Mouse (Mus musculus) lung, embryonic 14.5 days (tissue): Measurements from ENCODE around the gene Cox7a2l. TPM values are rescaled to one million over a fixed set of nuclear protein-coding genes. Genes with fewer than 3 reads are reported as not detected.
A peak's percentile ranks its signal among the peaks of the same experiment; 100 is the strongest.

ENCODE experiments used
- ATAC-seq: fragments of 200-750 bp; cut with Nextera tagmentation; 2 replicates; pipeline ENCODE4 v1.8.0; 2017; ENCODE audit warnings: mild to moderate bottlenecking, moderate TSS enrichment, moderate library complexity; ENCODE audit not compliant: insufficient read depth
- DNase-seq: peaks from one replicate; pipeline ENCODE4 v3.0.0-alpha.2; 2015
- H3K27ac ChIP-seq: fragments of 300-500 bp; sonication (generic); 2 replicates; pipeline ENCODE4 v1.5.1; 2014; ENCODE audit warnings: low read depth, mild to moderate bottlenecking, moderate library complexity
- H3K27me3 ChIP-seq: fragments of 300-500 bp; sonication (generic); 2 replicates; pipeline ENCODE4 v1.6.1; 2014; ENCODE audit warnings: low read length, control low read depth; ENCODE audit not compliant: insufficient read depth
- H3K36me3 ChIP-seq: fragments of 300-500 bp; sonication (generic); 2 replicates; pipeline ENCODE4 v1.6.1; 2014; ENCODE audit warnings: control low read depth; ENCODE audit not compliant: insufficient read depth
- H3K4me1 ChIP-seq: fragments of 300-500 bp; sonication (generic); 2 replicates; pipeline ENCODE4 v1.6.1; 2014; ENCODE audit warnings: antibody characterized with exemption, control low read depth; ENCODE audit not compliant: insufficient read depth
- H3K4me2 ChIP-seq: fragments of 300-500 bp; sonication (generic); 2 replicates; pipeline ENCODE4 v1.6.1; 2014; ENCODE audit warnings: mild to moderate bottlenecking
- H3K4me3 ChIP-seq: fragments of 300-500 bp; sonication (generic); 2 replicates; pipeline ENCODE4 v1.5.1; 2014; ENCODE audit warnings: low read depth, low read length
- H3K9ac ChIP-seq: fragments of 300-500 bp; sonication (generic); 2 replicates; pipeline ENCODE4 v1.6.1; 2014
- H3K9me3 ChIP-seq: fragments of 300-500 bp; sonication (generic); 2 replicates; pipeline ENCODE4 v1.6.1; 2016; ENCODE audit warnings: low read depth, low read length, control low read depth
- CTCF ChIP-seq: IDR thresholded peaks from 2 replicates; pipeline ENCODE4 v1.5.1; 2016; ENCODE audit warnings: antibody characterized with exemption, low read depth
- WGBS: fragments of 180-500 bp; shearing (Covaris S2); extraction: QIAGEN DNeasy Blood & Tissue Kit; methylation state at CpG from one replicate; pipeline ENCODE4 v1.1.7; 2014; 5-methylcytosine and 5-hydroxymethylcytosine counted together
- polyA plus RNA-seq: library from polyadenylated mRNA; unstranded; fragments of >200 nt; fragmentation: Nextera tagmentation; extraction: Ambion mirVana; gene quantifications from 2 replicates; pipeline ENCODE4 v1.2.1, GENCODE M21; 2014

Cox7a2l gene
- polyA plus RNA-seq, 1 experiment from 2014 or later = 175 TPM

DNA sequence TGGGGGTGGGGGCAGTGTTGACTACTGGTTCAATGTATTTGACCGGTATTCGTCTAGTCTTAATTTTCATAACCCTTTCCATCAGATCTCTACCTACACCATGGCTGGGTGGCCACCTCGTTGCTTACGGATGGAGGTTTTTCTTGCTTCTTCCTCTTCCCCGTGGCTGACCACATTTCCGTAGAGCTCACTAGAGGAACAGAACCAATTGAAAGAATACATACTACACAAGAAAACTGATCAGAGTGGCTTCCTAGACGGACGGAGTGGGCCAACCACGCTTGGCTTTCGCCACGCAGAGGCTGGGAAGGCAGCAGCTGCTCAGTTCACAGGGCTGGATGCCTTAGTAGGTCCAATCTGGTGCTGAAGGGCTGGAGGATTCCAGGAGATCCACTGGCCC, 38.7 kb upstream of the Cox7a2l start:
- whole genome bisulfite sequencing = 91% methylated on average over 11 of the region's 11 CpGs
- Histone ChIP-seq H3K27ac (no peak overlapping the region), H3K27me3 (no peaks in the 10 kb centered on the region), H3K36me3 (no peaks in the 10 kb centered on the region), H3K4me3 (no peak overlapping the region), H3K4me2 (no peak overlapping the region), H3K9ac (no peak overlapping the region), H3K4me1 (no peaks in the 10 kb centered on the region), H3K9me3 (no peaks in the 10 kb centered on the region)
- DNase-seq (no peak), ATAC-seq (no peak)
- TF ChIP-seq CTCF = no peak

- H3K9ac ChIP-seq = no peak overlapping the region
- WGBS = 82% methylated on average over 7 of the region's 7 CpGs
- H3K36me3 ChIP-seq = no peaks in the 10 kb centered on the region
- H3K4me1 ChIP-seq = no peaks in the 10 kb centered on the region
- no peaks in the 10 kb centered on the region for H3K9me3 ChIP-seq
- no peaks in the 10 kb centered on the region for H3K27me3 ChIP-seq
- no peak overlapping the region for H3K27ac ChIP-seq
- no peak overlapping the region for H3K4me2 ChIP-seq
- no peak overlapping the region for H3K4me3 ChIP-seq
- ATAC-seq (no peak), DNase-seq (no peak)
- no peak for TF ChIP-seq CTCF
Observed at GRCm38 (mm10) chr17:83554997-83555396, 37.9 kb upstream of the Cox7a2l start.

- ATAC-seq (no peak), DNase-seq (peak; percentile 44)
- Histone ChIP-seq H3K9ac (no peak overlapping the region), H3K9me3 (no peaks in the 10 kb centered on the region), H3K4me1 (no peaks in the 10 kb centered on the region), H3K27me3 (peaks cover 11% of the 10 kb centered on the region; the same call in 1 of the 2 replicates), H3K27ac (no peak overlapping the region), H3K4me2 (no peak overlapping the region), H3K36me3 (no peaks in the 10 kb centered on the region), H3K4me3 (no peak overlapping the region)
- WGBS = 37% methylated on average over 12 of the region's 12 CpGs
- TF ChIP-seq CTCF = peak; percentile 15; the same call in 1 of the 2 replicates
Observed at GRCm38 (mm10) chr17:83548501-83549233, 31.5 kb upstream of the Cox7a2l start.

GRCm38 (mm10) chr17:83547145-83547544, 30.0 kb upstream of the Cox7a2l start:
- no peak overlapping the region for H3K4me2 ChIP-seq
- DNase-seq (no peak), ATAC-seq (no peak)
- no peaks in the 10 kb centered on the region for H3K9me3 ChIP-seq
- H3K4me3 ChIP-seq = no peak overlapping the region
- WGBS = 43% methylated on average over 10 of the region's 10 CpGs
- no peak overlapping the region for H3K27ac ChIP-seq
- no peak for TF ChIP-seq CTCF
- no peaks in the 10 kb centered on the region for H3K4me1 ChIP-seq
- H3K27me3 ChIP-seq = peaks cover 11% of the 10 kb centered on the region; the same call in 1 of the 2 replicates
- no peaks in the 10 kb centered on the region for H3K36me3 ChIP-seq
- H3K9ac ChIP-seq = no peak overlapping the region

DNA sequence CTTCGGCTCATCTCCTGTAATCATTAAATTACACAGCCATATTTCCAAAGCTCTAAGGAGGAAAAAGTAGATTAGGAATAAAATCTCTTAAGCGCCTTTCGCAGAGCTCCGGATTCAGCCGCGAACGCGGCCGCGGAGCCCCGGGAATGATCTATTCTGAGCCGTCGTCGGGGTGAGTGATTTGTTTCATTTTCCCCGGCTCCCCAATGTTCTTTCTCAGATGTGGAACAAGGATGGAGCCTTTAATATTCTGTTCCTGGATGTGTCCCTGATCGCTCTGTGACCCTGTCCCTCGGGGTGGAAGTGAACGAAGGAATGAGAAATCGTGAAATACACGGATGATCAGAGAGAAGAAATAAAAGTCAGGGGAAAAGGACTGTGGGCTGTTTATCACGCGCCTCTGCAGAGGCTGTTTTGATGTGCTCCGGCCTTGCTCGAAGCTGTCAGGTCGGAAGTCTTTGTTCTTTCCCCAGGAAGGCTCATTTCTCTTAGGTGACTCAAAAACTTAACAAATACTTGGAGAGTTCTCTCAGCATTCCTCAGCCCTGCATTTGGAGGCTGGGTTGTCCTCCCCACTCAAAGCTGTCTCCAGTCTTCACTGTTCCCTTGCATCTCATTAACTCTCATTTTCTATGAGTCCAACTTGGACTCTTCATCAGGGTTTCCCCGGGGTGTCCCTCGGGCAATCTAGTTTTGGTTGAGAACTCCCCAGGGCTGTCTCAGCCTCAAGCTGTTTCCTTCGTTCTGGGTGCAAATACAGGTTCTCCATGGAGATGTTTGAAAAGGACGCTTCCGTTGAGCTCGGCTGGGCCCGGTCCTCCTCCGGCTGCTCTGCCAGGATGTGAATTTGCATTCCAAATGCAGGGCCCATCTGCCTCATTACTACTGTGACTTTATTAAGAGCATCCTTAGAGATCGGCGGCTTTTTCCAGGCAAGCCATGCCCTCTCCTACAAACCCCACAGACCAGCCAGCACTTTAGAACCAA, 28.9 kb upstream of the Cox7a2l start:
- Histone ChIP-seq H3K4me2 (peak overlapping the region; percentile 64), H3K27me3 (peaks cover 11% of the 10 kb centered on the region; the same call in 1 of the 2 replicates), H3K9me3 (no peaks in the 10 kb centered on the region), H3K4me3 (peak overlapping the region; percentile 32), H3K9ac (peak overlapping the region; percentile 27; the same call in 1 of the 2 replicates), H3K4me1 (no peaks in the 10 kb centered on the region), H3K27ac (no peak overlapping the region), H3K36me3 (no peaks in the 10 kb centered on the region)
- TF ChIP-seq CTCF = no peak
- DNase-seq (peak; percentile 54), ATAC-seq (0 out of 2 replicates have a peak, but pooled peaks have one; percentile 46)
- 6% methylated on average over 35 of the region's 35 CpGs for WGBS

- Histone ChIP-seq H3K27me3 (peaks cover 11% of the 10 kb centered on the region; the same call in 1 of the 2 replicates), H3K4me1 (no peaks in the 10 kb centered on the region), H3K4me2 (peak overlapping the region; percentile 64), H3K27ac (no peak overlapping the region), H3K4me3 (peak overlapping the region; percentile 32), H3K9me3 (no peaks in the 10 kb centered on the region), H3K36me3 (no peaks in the 10 kb centered on the region), H3K9ac (peak overlapping the region; percentile 27; the same call in 1 of the 2 replicates)
- 76% methylated on average over 6 of the region's 6 CpGs for WGBS
- peak; percentile 5; the same call in 1 of the 2 replicates for TF ChIP-seq CTCF
- DNase-seq (no peak), ATAC-seq (no peak)
Observed at GRCm38 (mm10) chr17:83545259-83545658, 28.1 kb upstream of the Cox7a2l start.
